Mouse (Mus musculus) CD8-positive naive resting alpha-beta T cell, adult 57 days (primary cell): ENCODE data around the gene G430095P16Rik. TPM values are rescaled to one million over a fixed set of nuclear protein-coding genes. Genes with fewer than 3 reads are reported as not detected.

Experiments
- total RNA-seq: library from RNA; stranded (reverse); gene quantifications from one replicate; pipeline ENCODE4 v1.2.4, GENCODE M21; 2023

G430095P16Rik gene
- 9.3 TPM for total RNA-seq

DNA sequence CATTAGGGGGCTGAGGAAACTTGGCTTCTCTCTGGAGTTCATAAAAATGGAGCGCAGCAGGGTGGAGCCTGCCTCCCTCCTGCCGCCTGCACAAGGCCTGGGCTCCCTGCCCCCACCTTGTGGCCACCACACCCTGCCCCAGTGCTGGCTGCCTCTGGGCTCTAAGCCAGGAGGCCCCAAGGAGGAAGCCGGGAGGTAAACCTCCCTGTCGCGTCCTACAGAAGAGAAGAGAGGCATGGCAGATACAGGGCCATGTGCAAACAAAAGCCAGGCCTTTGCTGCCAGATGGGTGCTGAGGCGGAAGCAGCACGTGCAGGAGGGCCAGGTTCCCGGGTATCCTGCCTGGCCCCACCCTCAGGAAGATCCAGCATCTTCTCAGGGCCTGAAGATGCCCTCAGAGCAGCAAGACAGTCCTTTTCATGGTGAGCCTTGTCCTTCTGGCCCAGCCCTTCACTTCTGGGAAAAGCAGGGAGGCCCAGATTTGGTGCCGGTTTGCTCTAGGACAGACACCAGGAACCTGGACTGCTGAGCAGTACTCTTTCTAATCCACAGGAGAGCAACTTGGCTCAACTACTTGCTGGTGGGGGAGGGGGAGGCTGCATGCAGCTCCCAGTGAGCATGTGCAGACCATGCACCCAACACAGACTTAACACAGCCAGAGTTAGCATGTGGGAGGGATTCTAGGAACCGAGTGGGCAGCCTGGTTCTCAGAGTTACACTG lies at the start of gene G430095P16Rik:
TSS of gene G430095P16Rik (plus strand) at position 158 of the 721 bp plus-strand sequence.

GRCm38 (mm10) chr8:84686191-84687002 lies 36.4 kb upstream of the G430095P16Rik start, which contains the start of gene Trmt1:
Trmt1 (plus strand) TSS chr8:84686307.

DNA sequence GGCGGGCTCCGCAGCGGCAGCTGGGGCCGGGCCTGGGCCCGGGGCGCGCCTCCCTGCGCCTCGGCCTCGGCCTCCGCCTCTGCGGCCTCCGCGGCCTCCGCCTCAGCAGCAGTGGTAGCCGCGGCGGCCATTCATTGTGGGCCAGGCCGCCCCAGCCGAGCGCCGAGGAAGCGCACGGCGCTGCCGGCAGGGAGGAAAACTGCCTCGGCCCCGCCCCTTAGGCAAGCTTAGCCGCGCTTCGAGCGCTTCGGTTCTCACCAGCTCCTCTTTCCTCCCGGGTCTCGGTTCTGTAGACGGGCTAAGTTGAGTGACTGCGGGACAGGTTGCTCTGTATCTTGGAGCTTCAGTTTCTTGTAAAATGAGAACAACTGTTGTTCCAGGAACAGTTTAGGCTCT lies 35.1 kb upstream of the G430095P16Rik start, which contains the start of gene Nacc1:
TSS of gene Nacc1 (minus strand) at position 158 of the 396 bp plus-strand sequence.

DNA sequence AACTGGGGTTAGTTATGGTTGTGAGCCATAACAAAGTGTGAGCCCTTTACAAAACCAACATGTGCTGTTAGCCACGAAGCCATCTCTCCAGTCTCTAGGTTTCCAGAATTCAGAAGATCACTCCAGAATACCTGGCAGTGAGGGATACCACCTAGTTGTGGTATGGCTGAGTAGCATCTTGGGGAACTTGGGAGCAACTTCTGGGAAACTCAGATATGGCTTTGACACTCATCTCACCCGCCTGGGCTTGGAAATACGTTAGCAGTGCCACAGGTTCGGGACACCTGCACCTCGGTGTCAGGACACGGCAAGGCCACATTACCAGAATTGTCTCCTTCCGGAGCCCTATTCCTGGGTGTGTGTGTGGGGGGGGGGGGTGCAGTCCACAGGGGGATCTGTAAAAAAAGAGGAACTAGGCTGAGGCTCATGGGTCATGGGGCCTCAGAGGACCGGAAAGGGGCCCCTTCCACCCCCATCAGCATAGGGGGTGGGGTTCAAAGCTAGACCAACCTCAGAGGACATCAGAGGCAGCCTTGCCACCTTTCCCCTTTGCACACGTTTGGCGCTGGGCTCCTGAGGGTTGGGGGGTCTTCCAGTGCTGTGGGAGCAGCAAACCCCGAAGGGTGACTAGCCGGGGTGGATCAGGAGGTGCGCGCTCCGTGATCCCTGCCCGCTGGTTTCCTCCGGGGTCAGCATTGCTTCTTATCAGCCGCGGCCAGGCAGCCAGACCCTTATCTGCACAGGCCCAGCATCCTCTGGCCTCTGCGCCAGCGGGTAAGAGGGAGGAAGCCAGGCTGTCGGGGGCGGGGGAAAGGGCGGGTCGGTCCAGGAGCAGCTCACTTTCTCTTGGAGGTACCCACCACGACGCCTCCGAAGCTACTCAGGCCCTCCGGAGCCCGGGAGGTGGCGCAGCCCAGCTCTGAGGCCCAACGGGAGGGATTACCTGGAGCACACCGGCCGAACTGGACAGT lies 21.6 kb upstream of the G430095P16Rik start, which contains the start of gene Lyl1:
TSS of gene Lyl1 (plus strand) at position 517 of the 971 bp plus-strand sequence.

Other genes with a start within 250 kb of the G430095P16Rik start
- gene Ier2, start 60.2 kb upstream of the G430095P16Rik start, total RNA-seq = 302 TPM
- gene Trmt1, start 36.7 kb upstream of the G430095P16Rik start, total RNA-seq = 172 TPM
- gene Nacc1, start 35.1 kb upstream of the G430095P16Rik start, total RNA-seq = 43.7 TPM
- 5.6 TPM for gene Lyl1, start 21.6 kb upstream of the G430095P16Rik start, total RNA-seq
- gene Nfix, start 77.3 kb downstream of the G430095P16Rik start, total RNA-seq = 5.2 TPM
- gene Dand5, start 99.8 kb downstream of the G430095P16Rik start, total RNA-seq = 4.1 TPM
- gene Gadd45gip1, start 108.5 kb downstream of the G430095P16Rik start, total RNA-seq = 18.2 TPM
- gene Rad23a, start 117.7 kb downstream of the G430095P16Rik start, total RNA-seq = 63.9 TPM
- gene Calr, start 123.9 kb downstream of the G430095P16Rik start, total RNA-seq = 412 TPM
- gene Farsa, start 134.0 kb downstream of the G430095P16Rik start, total RNA-seq = 72.0 TPM
- 2.4 TPM for gene Syce2, start 149.1 kb downstream of the G430095P16Rik start, total RNA-seq
- 26.5 TPM for gene Gcdh, start 170.9 kb downstream of the G430095P16Rik start, total RNA-seq
- not detected for gene Klf1, start 178.9 kb downstream of the G430095P16Rik start, total RNA-seq
- gene Dnase2a, start 185.6 kb downstream of the G430095P16Rik start, total RNA-seq = 10.5 TPM
- 0.09 TPM for gene Mast1, start 214.4 kb downstream of the G430095P16Rik start, total RNA-seq
- gene Rtbdn, start 224.0 kb downstream of the G430095P16Rik start, total RNA-seq = not detected
- not detected for gene Gm49661, start 246.4 kb downstream of the G430095P16Rik start, total RNA-seq
- gene Prdx2, start 246.6 kb downstream of the G430095P16Rik start, total RNA-seq = 33.6 TPM
- 47.9 TPM for gene Rnaseh2a, start 246.8 kb downstream of the G430095P16Rik start, total RNA-seq